Mouse (Mus musculus) embryonic facial prominence, embryonic 11.5 days (tissue): ENCODE data around the gene Nde1. TPM values are rescaled to one million over a fixed set of nuclear protein-coding genes. Genes with fewer than 3 reads are reported as not detected.
A peak's percentile ranks its signal among the peaks of the same experiment; 100 is the strongest.
"Not testable (repeated sequence)": the region's sequence is repeated elsewhere in the genome, so short reads cannot be mapped to it uniquely, and the experiment has no call there.

Source experiments
- ATAC-seq: fragments of 200-750 bp; cut with Nextera tagmentation; replicated peaks from 2 replicates; pipeline ENCODE4 v1.8.0; 2017; ENCODE audit warnings: low read depth; ENCODE audit not compliant: insufficient number of reproducible peaks, low FRiP score, low TSS enrichment
- DNase-seq: peaks from one replicate; pipeline ENCODE4 v3.0.0-alpha.2; 2015; ENCODE audit warnings: low spot score
- H3K27ac ChIP-seq: fragments of 300-500 bp; sonication (generic); replicated peaks from 2 replicates; pipeline ENCODE4 v1.5.1; 2014; ENCODE audit warnings: mild to moderate bottlenecking, low read depth, low read length, control low read depth
- H3K27me3 ChIP-seq: fragments of 300-500 bp; sonication (generic); 2 replicates; pipeline ENCODE4 v1.6.1; 2014; ENCODE audit warnings: mild to moderate bottlenecking, low read length, moderate library complexity, mixed read lengths; ENCODE audit not compliant: control insufficient read depth, insufficient read depth
- H3K36me3 ChIP-seq: fragments of 300-500 bp; sonication (generic); replicated peaks from 2 replicates; pipeline ENCODE4 v1.6.1; 2014; ENCODE audit warnings: low read depth, mild to moderate bottlenecking, low read length, moderate library complexity, mixed read lengths; ENCODE audit not compliant: control insufficient read depth, insufficient read depth
- H3K4me1 ChIP-seq: fragments of 300-500 bp; sonication (generic); 2 replicates; pipeline ENCODE4 v1.6.1; 2014; ENCODE audit warnings: low read length, mixed read lengths; ENCODE audit not compliant: control insufficient read depth, insufficient read depth
- H3K4me2 ChIP-seq: fragments of 300-500 bp; sonication (generic); 2 replicates; pipeline ENCODE4 v1.6.1; 2014; ENCODE audit warnings: low read depth, mild to moderate bottlenecking, control low read depth, low read length, moderate library complexity
- H3K4me3 ChIP-seq: fragments of 300-500 bp; sonication (generic); 2 replicates; pipeline ENCODE4 v1.5.1; 2014; ENCODE audit warnings: low read depth, low read length, control low read depth
- H3K9ac ChIP-seq: fragments of 300-500 bp; sonication (generic); replicated peaks from 2 replicates; pipeline ENCODE4 v1.6.1; 2014; ENCODE audit warnings: mild to moderate bottlenecking, control low read depth, low read length
- H3K9me3 ChIP-seq: fragments of 300-500 bp; sonication (generic); replicated peaks from 2 replicates; pipeline ENCODE4 v1.6.1; 2016; ENCODE audit warnings: mild to moderate bottlenecking, low read length, inconsistent platforms, mixed read lengths; ENCODE audit not compliant: control insufficient read depth
- WGBS: fragments of 180-500 bp; shearing (Covaris S2); extraction: QIAGEN DNeasy Blood & Tissue Kit; methylation state at CpG from one replicate; pipeline ENCODE4 v1.1.7; 2014; 5-methylcytosine and 5-hydroxymethylcytosine counted together
- polyA plus RNA-seq: library from polyadenylated mRNA; unstranded; fragments of >200 nt; fragmentation: Nextera tagmentation; extraction: Ambion mirVana; gene quantifications from 2 replicates; pipeline ENCODE4 v1.2.1, GENCODE M21; 2014

The Nde1 gene
- polyA plus RNA-seq, 1 experiment from 2014 or later: 168 TPM

GRCm38 (mm10) chr16:14147712-14148111, 15.4 kb upstream of the Nde1 start:
- no peaks in the 10 kb centered on the region for H3K4me1 ChIP-seq
- H3K27me3 ChIP-seq: no peaks in the 10 kb centered on the region
- H3K9me3 ChIP-seq: no peaks in the 10 kb centered on the region
- no peak overlapping the region for H3K9ac ChIP-seq
- DNase-seq (no peak), ATAC-seq (no peak)
- H3K4me3 ChIP-seq: no peak overlapping the region
- peaks cover 5% of the 10 kb centered on the region for H3K36me3 ChIP-seq
- H3K4me2 ChIP-seq: no peak overlapping the region
- no peak overlapping the region for H3K27ac ChIP-seq

- DNase-seq (no peak), ATAC-seq (no peak)
- Histone ChIP-seq H3K4me1 (no peaks in the 10 kb centered on the region), H3K27me3 (no peaks in the 10 kb centered on the region), H3K27ac (no peak overlapping the region), H3K4me2 (no peak overlapping the region), H3K9ac (no peak overlapping the region), H3K9me3 (no peaks in the 10 kb centered on the region), H3K36me3 (peaks cover 3% of the 10 kb centered on the region), H3K4me3 (no peak overlapping the region)
- WGBS: 94% methylated on average over 4 of the region's 4 CpGs
These were observed 11.4 kb upstream of the Nde1 start for GRCm38 (mm10) chr16:14151718-14152117.

- H3K4me1 ChIP-seq, H3K36me3 ChIP-seq, H3K27me3 ChIP-seq, H3K4me3 ChIP-seq, H3K27ac ChIP-seq, DNase-seq, ATAC-seq, H3K9ac ChIP-seq, H3K9me3 ChIP-seq, H3K4me2 ChIP-seq: not testable (repeated sequence)
- WGBS: 80% methylated on average over 1 of the region's 2 CpGs
These were observed 7.4 kb upstream of the Nde1 start for GRCm38 (mm10) chr16:14155638-14156037.

- Histone ChIP-seq H3K27ac (no peak overlapping the region), H3K4me2 (no peak overlapping the region), H3K36me3 (peaks cover 3% of the 10 kb centered on the region), H3K9me3 (no peaks in the 10 kb centered on the region), H3K27me3 (no peaks in the 10 kb centered on the region), H3K9ac (no peak overlapping the region), H3K4me1 (no peaks in the 10 kb centered on the region), H3K4me3 (no peak overlapping the region)
- DNase-seq: no peak
- 91% methylated on average over 6 of the region's 6 CpGs for WGBS
- no peak for ATAC-seq
These were observed 6.8 kb upstream of the Nde1 start for GRCm38 (mm10) chr16:14156312-14156711.

- Histone ChIP-seq H3K27me3 (no peaks in the 10 kb centered on the region), H3K4me1 (no peaks in the 10 kb centered on the region), H3K9me3 (no peaks in the 10 kb centered on the region), H3K36me3 (no peaks in the 10 kb centered on the region; the same call in 1 of the 2 replicates), H3K27ac (peak overlapping the region; percentile 57; the same call in 1 of the 2 replicates), H3K4me2 (peak overlapping the region; percentile 36), H3K9ac (peak overlapping the region; percentile 80), H3K4me3 (peak overlapping the region; percentile 68)
- DNase-seq (no peak), ATAC-seq (no peak)
- WGBS: 10% methylated on average over 7 of the region's 7 CpGs
These were observed 4.5 kb upstream of the Nde1 start for GRCm38 (mm10) chr16:14158536-14158935.

- under 1% methylated on average over 57 of the region's 58 CpGs for WGBS
- Histone ChIP-seq H3K27ac (peak overlapping the region; percentile 68), H3K9ac (peak overlapping the region; percentile 80), H3K4me3 (peak overlapping the region; percentile 68), H3K36me3 (no peaks in the 10 kb centered on the region; the same call in 1 of the 2 replicates), H3K9me3 (no peaks in the 10 kb centered on the region), H3K4me2 (peak overlapping the region; percentile 50), H3K27me3 (no peaks in the 10 kb centered on the region), H3K4me1 (no peaks in the 10 kb centered on the region; the same call in 1 of the 2 replicates)
- ATAC-seq (peak; percentile 91), DNase-seq (peak; percentile 99)
These were observed 3.9 kb upstream of the Nde1 start for GRCm38 (mm10) chr16:14158936-14159745.

- H3K36me3 ChIP-seq: no peaks in the 10 kb centered on the region; the same call in 1 of the 2 replicates
- H3K27me3 ChIP-seq: no peaks in the 10 kb centered on the region
- H3K4me1 ChIP-seq: no peaks in the 10 kb centered on the region; the same call in 1 of the 2 replicates
- peak overlapping the region; percentile 68 for H3K4me3 ChIP-seq
- H3K9ac ChIP-seq: peak overlapping the region; percentile 63
- ATAC-seq (no peak; the same call in 1 of the 2 replicates), DNase-seq (peak; percentile 90)
- H3K27ac ChIP-seq: peak overlapping the region; percentile 68
- peak overlapping the region; percentile 50 for H3K4me2 ChIP-seq
- under 1% methylated on average over 10 of the region's 10 CpGs for WGBS
- no peaks in the 10 kb centered on the region for H3K9me3 ChIP-seq
These were observed 3.3 kb upstream of the Nde1 start for GRCm38 (mm10) chr16:14159746-14160131.

- ATAC-seq: no peak
These were observed 2.1 kb upstream of the Nde1 start for GRCm38 (mm10) chr16:14160941-14161340.

More at GRCm38 (mm10) chr16:14160941-14161340, 2.1 kb upstream of the Nde1 start:
- no peak for DNase-seq
- no peak overlapping the region for H3K9ac ChIP-seq
- no peak overlapping the region for H3K4me2 ChIP-seq
- H3K36me3 ChIP-seq: no peaks in the 10 kb centered on the region; the same call in 1 of the 2 replicates
- no peak overlapping the region for H3K27ac ChIP-seq
- no peaks in the 10 kb centered on the region for H3K9me3 ChIP-seq
- no peak overlapping the region for H3K4me3 ChIP-seq
- H3K4me1 ChIP-seq: no peaks in the 10 kb centered on the region; the same call in 1 of the 2 replicates
- no peaks in the 10 kb centered on the region for H3K27me3 ChIP-seq
- 74% methylated on average over 1 of the region's 1 CpGs for WGBS
